Mouse (Mus musculus) thymus, adult 2 months (tissue): ENCODE measurements around the gene Zdhhc9. TPM values are rescaled to one million over a fixed set of nuclear protein-coding genes. Genes with fewer than 3 reads are reported as not detected.
"Not testable (repeated sequence)": the region's sequence is repeated elsewhere in the genome, so short reads cannot be mapped to it uniquely, and the experiment has no call there.

ENCODE experiments used
- DNase-seq: peaks from one replicate; pipeline ENCODE4 v3.0.0; 2021
- H3K27ac ChIP-seq: fragments of 200-500 bp; 2 replicates; pipeline ENCODE4 v1.5.1; 2012; ENCODE audit warnings: low read length, control low read depth; ENCODE audit not compliant: control insufficient read depth, insufficient read depth
- H3K27me3 ChIP-seq: fragments of 200-500 bp; 2 replicates; pipeline ENCODE4 v1.6.1; 2012; ENCODE audit warnings: mild to moderate bottlenecking, low read length, moderate library complexity, mixed read lengths; ENCODE audit not compliant: control insufficient read depth, insufficient read depth
- H3K36me3 ChIP-seq: fragments of 200-500 bp; 2 replicates; pipeline ENCODE4 v1.6.1; 2012; ENCODE audit warnings: mild to moderate bottlenecking, low read length, moderate library complexity; ENCODE audit not compliant: control insufficient read depth, insufficient read depth
- H3K4me1 ChIP-seq: fragments of 200-500 bp; replicated peaks from 2 replicates; pipeline ENCODE4 v1.6.1; 2012; ENCODE audit warnings: low read length; ENCODE audit not compliant: control insufficient read depth, insufficient read depth
- H3K4me3 ChIP-seq: fragments of 200-500 bp; 2 replicates; pipeline ENCODE4 v1.5.1; 2012; ENCODE audit warnings: mild to moderate bottlenecking, low read length, control low read depth, moderate library complexity; ENCODE audit not compliant: control insufficient read depth, insufficient read depth
- CTCF ChIP-seq: fragments of 200-500 bp; IDR thresholded peaks from 2 replicates; pipeline ENCODE4 v1.5.1; 2012; ENCODE audit warnings: mild to moderate bottlenecking, control low read depth, low read length, moderate library complexity, borderline replicate concordance; ENCODE audit not compliant: control insufficient read depth, poor library complexity, insufficient read depth; ENCODE audit errors: extremely low read depth
- POLR2A ChIP-seq: fragments of 200-500 bp; IDR thresholded peaks from 2 replicates; pipeline ENCODE4 v1.6.1; 2012; ENCODE audit warnings: mild to moderate bottlenecking, low read length, control low read depth, moderate library complexity; ENCODE audit not compliant: control insufficient read depth, poor library complexity, insufficient read depth; ENCODE audit errors: extremely low read depth
- WGBS: fragments of 180-500 bp; shearing (Covaris S2); methylation state at CpG from one replicate; pipeline ENCODE4 v1.1.7; 2018; 5-methylcytosine and 5-hydroxymethylcytosine counted together
- polyA plus RNA-seq: library from polyadenylated mRNA; depleted of rRNA; stranded (reverse); fragments of >200 nt; gene quantifications from 2 replicates; pipeline ENCODE4 v1.2.3, GENCODE M21; 2012

Gene Zdhhc9
- polyA plus RNA-seq, 1 experiment, result 25.7 TPM

DNA sequence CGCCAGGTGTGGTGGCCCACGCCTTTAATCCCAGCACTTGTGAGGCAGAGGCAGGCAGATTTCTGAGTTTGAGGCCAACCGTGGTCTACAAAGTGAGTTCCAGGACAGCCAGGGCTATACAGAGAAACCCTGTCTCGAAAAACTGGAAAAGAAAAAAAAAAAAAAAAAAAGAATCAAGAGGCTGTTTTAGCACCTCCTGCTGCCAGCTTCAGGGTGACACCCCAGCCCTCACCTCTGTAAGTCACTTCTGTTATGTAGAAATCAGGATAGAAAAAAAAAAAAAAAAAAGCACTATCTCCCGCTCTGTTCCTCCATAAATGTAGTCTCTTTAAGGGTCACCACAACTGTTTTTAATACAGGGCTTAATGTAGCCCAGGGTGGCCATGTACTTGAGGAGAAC lies 10.8 kb upstream of the Zdhhc9 start:
- DNase-seq, result no peak
- TF ChIP-seq CTCF (no peak), POLR2A (no peak)
- no peak overlapping the region for H3K4me3 ChIP-seq
- H3K27me3 ChIP-seq, result no peaks in the 10 kb centered on the region
- no peak overlapping the region for H3K27ac ChIP-seq
- H3K4me1 ChIP-seq, result no peaks in the 10 kb centered on the region
- WGBS, result 87% methylated on average over 5 of the region's 5 CpGs
- no peaks in the 10 kb centered on the region for H3K36me3 ChIP-seq

DNA sequence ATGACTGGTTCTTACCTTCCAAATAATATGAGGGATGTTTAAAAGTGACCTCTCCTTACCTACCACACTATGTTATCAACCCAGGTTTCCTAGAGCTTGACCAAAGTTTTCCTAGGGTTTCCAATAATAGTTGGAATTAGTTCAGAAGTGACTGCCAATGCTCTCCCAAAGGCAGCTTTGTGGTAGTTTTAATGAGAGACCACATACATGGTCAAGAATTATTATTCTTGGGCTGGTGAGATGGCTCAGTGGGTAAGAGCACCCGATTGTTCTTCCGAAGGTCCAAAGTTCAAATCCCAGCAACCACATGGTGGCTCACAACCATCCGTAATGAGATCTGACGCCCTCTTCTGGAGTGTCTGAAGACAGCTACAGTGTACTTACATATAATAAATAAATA lies 1.1 kb upstream of the Zdhhc9 start:
- not testable (repeated sequence) for DNase-seq, H3K36me3 ChIP-seq, H3K4me1 ChIP-seq, H3K4me3 ChIP-seq, H3K27ac ChIP-seq, H3K27me3 ChIP-seq
- 89% methylated on average over 4 of the region's 4 CpGs for WGBS

DNA sequence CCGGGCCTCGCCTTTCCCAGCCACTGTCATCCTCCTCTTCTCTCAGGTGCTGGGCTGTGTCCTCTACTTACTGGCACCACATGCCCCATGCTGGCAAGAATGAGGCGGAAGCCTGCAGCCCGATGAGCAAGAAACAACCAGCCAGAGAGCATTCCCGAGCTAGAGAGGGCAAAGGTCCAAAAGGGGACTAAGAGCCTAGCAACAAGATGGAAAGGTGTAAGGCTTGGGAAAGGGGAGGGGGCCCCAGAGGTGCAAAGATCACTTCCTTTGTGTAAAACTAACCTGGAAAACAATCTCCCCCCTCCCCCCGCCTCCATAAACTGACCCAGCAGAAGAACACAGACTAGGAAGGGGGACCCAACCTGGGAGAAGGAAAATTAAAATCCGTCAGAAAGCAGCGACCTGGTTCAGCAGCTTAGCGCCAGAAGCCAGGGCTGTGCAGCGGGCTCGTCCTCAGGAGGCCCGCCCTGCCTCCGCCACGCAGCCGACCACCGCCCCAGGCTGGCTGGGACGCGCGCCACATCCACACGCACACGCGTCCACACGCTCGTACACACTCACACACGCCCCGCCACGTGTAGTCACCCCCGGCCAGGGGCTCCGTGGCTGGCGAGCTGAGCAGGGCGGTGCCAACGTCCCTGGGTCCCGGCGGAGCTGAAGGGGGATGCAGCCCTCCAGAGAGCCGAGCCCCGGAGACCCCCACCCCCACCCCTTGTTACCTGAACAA lies 754 bp downstream of the Zdhhc9 start:
- DNase-seq, result peak; percentile 6

DNA sequence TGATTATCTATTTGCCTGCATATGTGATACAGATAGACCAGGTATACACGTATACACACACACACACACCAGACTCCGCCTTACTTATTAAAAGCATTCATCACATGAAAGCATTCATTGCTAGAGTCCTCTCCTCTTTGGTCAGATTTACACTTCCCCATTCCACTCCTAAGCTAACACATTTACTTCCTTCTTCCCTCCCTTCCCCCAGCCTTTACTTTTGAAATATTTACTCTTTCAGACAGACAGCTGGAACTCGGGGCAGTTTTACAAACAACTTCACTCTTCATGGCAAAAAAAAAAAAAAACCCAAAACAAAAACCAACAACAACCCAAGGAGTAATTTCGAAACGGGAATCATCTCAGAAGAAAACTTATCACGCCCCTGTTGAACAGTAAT lies 4.2 kb downstream of the Zdhhc9 start:
- WGBS, result 60% methylated on average over 6 of the region's 6 CpGs
- TF ChIP-seq POLR2A (no peak), CTCF (no peak)
- no peaks in the 10 kb centered on the region for H3K36me3 ChIP-seq
- DNase-seq, result no peak
- H3K27me3 ChIP-seq, result no peaks in the 10 kb centered on the region
- peaks cover 4% of the 10 kb centered on the region for H3K4me1 ChIP-seq
- no peak overlapping the region for H3K4me3 ChIP-seq
- no peak overlapping the region for H3K27ac ChIP-seq

More for the DNA sequence above, 754 bp downstream of the Zdhhc9 start:
- Histone ChIP-seq H3K36me3 (no peaks in the 10 kb centered on the region), H3K27me3 (no peaks in the 10 kb centered on the region), H3K4me1 (peaks cover 4% of the 10 kb centered on the region), H3K4me3 (peak overlapping the region; percentile 68), H3K27ac (peak overlapping the region; percentile 53; the same call in 1 of the 2 replicates)
- WGBS, result 8% methylated on average over 30 of the region's 36 CpGs
- no peak for TF ChIP-seq POLR2A
- no peak for TF ChIP-seq CTCF

DNA sequence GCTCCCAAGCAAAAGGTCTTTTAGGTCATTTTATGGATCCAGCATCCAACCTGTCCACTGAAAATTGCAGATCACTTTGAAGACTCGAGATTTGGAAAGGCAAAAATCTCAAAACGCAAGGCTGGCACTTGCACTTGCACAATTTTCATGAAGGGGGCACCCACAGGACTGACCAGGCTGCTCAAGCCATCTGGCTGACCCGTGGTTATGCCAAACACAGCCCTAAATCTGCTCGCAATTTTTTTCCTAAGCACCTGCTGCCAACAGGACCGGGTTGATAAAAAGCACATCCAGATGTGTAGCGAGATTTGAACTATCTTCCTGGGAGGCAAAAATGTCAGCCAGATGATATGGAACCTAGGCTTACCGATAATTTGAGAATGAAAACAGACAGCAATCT lies 4.9 kb downstream of the Zdhhc9 start:
- H3K4me1 ChIP-seq, result peaks cover 4% of the 10 kb centered on the region
- H3K4me3 ChIP-seq, result no peak overlapping the region
- no peaks in the 10 kb centered on the region for H3K27me3 ChIP-seq
- H3K36me3 ChIP-seq, result no peaks in the 10 kb centered on the region
- H3K27ac ChIP-seq, result no peak overlapping the region
- 88% methylated on average over 7 of the region's 7 CpGs for WGBS
- no peak for DNase-seq
- TF ChIP-seq POLR2A, result no peak
- no peak for TF ChIP-seq CTCF

DNA sequence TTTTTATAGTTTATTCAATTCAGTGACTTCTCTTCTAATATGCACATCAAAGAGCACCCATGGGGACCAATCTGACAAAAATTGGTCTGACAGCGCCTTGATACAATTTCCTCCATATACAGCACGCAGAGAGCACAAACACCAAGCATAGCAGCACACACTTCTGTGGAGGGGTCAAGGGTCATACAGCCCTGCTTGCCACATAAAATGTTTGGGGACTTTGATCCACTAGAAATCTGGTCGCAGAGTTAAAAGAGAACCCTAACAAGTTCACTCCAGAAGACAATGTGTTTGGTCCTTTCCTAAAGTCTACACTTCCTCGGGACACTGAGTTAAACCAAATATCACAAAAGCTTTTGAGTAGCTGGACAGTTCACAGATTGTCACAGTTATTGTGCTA lies 5.7 kb downstream of the Zdhhc9 start:
- TF ChIP-seq POLR2A (no peak), CTCF (no peak)
- 88% methylated on average over 4 of the region's 4 CpGs for WGBS
- Histone ChIP-seq H3K4me3 (no peak overlapping the region), H3K27ac (no peak overlapping the region), H3K4me1 (peaks cover 4% of the 10 kb centered on the region), H3K27me3 (no peaks in the 10 kb centered on the region), H3K36me3 (no peaks in the 10 kb centered on the region)
- no peak for DNase-seq

DNA sequence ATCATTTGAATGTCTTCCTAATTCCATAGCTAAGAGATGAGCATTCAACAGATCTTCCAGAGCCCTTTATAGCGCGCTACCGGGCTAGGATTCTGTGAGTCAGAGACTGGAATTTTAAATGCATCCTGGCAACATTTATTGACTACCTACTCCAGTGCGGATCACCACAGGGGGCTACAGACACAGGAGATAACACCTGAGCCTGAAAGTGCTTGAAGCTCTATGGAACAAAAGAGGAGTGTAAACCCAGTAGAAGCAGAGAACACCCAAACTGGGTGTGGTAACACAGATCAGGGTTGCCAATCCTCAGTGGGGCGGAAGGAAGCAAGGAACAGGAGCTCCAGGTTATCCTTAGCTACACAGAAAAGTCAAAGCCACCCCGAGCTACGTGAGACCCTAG lies 6.2 kb downstream of the Zdhhc9 start:
- WGBS, result 99% methylated on average over 7 of the region's 7 CpGs
- Histone ChIP-seq H3K27me3 (no peaks in the 10 kb centered on the region), H3K36me3 (no peaks in the 10 kb centered on the region), H3K4me1 (peaks cover under 1% of the 10 kb centered on the region), H3K27ac (no peak overlapping the region), H3K4me3 (no peak overlapping the region)
- TF ChIP-seq CTCF (no peak), POLR2A (no peak)
- no peak for DNase-seq
